Mouse (Mus musculus): ENCODE results near the gene Ttll2. TPM values are rescaled to one million over a fixed set of nuclear protein-coding genes. Genes with fewer than 3 reads are reported as not detected.
"Not testable (repeated sequence)": the region's sequence is repeated elsewhere in the genome, so short reads cannot be mapped to it uniquely, and the experiment has no call there.

Ttll2 gene
- not detected for total RNA-seq (2021)
- long read RNA-seq, experiment 1: 0 reads
- long read RNA-seq, experiment 2: 0 reads

- DNase-seq (ENCODE audit: low spot score in 2 of 2): not testable (repeated sequence)
Observed at GRCm38 (mm10) chr17:7352596-7352995, at the start of gene Ttll2. Gene Ttll2 (minus strand): TSS chr17:7352696.

GRCm38 (mm10) chr17:7399770-7400169, 47.3 kb upstream of the Ttll2 start:
- not testable (repeated sequence) for DNase-seq (ENCODE audit: low spot score in 2 of 2)

GRCm38 (mm10) chr17:7398198-7398847, 45.8 kb upstream of the Ttll2 start:
- not testable (repeated sequence) for DNase-seq (ENCODE audit: low spot score in 2 of 2)

GRCm38 (mm10) chr17:7397079-7397478, 44.6 kb upstream of the Ttll2 start:
- not testable (repeated sequence) for DNase-seq (ENCODE audit: low spot score in 2 of 2)

- DNase-seq (ENCODE audit: low spot score in 2 of 2): not testable (repeated sequence)
Observed at GRCm38 (mm10) chr17:7396288-7396687, 43.8 kb upstream of the Ttll2 start.

- DNase-seq (ENCODE audit: low spot score in 2 of 2): not testable (repeated sequence)
Observed at GRCm38 (mm10) chr17:7395671-7396070, 43.2 kb upstream of the Ttll2 start.

GRCm38 (mm10) chr17:7395116-7395515, 42.6 kb upstream of the Ttll2 start:
- DNase-seq (ENCODE audit: low spot score in 2 of 2): not testable (repeated sequence)

GRCm38 (mm10) chr17:7389898-7390297, 37.4 kb upstream of the Ttll2 start:
- not testable (repeated sequence) for DNase-seq (ENCODE audit: low spot score in 2 of 2)

GRCm38 (mm10) chr17:7388958-7389356, 36.5 kb upstream of the Ttll2 start:
- DNase-seq (ENCODE audit: low spot score in 2 of 2): not testable (repeated sequence)

- DNase-seq (ENCODE audit: low spot score in 2 of 2): not testable (repeated sequence)
Observed at GRCm38 (mm10) chr17:7388341-7388957, 36.0 kb upstream of the Ttll2 start.

GRCm38 (mm10) chr17:7386016-7386415, 33.5 kb upstream of the Ttll2 start:
- DNase-seq (ENCODE audit: low spot score in 2 of 2): not testable (repeated sequence)

GRCm38 (mm10) chr17:7385364-7385763, 32.9 kb upstream of the Ttll2 start, which contains the start of gene Unc93a2:
Gene Unc93a2 (minus strand): TSS chr17:7385464.
- DNase-seq (ENCODE audit: low spot score in 2 of 2): not testable (repeated sequence)

- not testable (repeated sequence) for DNase-seq (ENCODE audit: low spot score in 2 of 2)
Observed at GRCm38 (mm10) chr17:7383167-7384143, 31.0 kb upstream of the Ttll2 start.

- DNase-seq (ENCODE audit: low spot score in 2 of 2): not testable (repeated sequence)
Observed at GRCm38 (mm10) chr17:7382711-7383110, 30.2 kb upstream of the Ttll2 start.

- not testable (repeated sequence) for DNase-seq (ENCODE audit: low spot score in 2 of 2)
Observed at GRCm38 (mm10) chr17:7377907-7378306, 25.4 kb upstream of the Ttll2 start.

- DNase-seq (ENCODE audit: low spot score in 2 of 2): not testable (repeated sequence)
Observed at GRCm38 (mm10) chr17:7376951-7377700, 24.6 kb upstream of the Ttll2 start.

GRCm38 (mm10) chr17:7371879-7372278, 19.4 kb upstream of the Ttll2 start, which contains the start of gene Gm49630:
Gene Gm49630 (minus strand): TSS chr17:7371979.
- not testable (repeated sequence) for DNase-seq (ENCODE audit: low spot score in 2 of 2)

GRCm38 (mm10) chr17:7369401-7369800, 16.9 kb upstream of the Ttll2 start:
- not testable (repeated sequence) for DNase-seq (ENCODE audit: low spot score in 2 of 2)

GRCm38 (mm10) chr17:7366676-7367374, 14.3 kb upstream of the Ttll2 start:
- not testable (repeated sequence) for DNase-seq (ENCODE audit: low spot score in 2 of 2)

GRCm38 (mm10) chr17:7366265-7366664, 13.8 kb upstream of the Ttll2 start:
- not testable (repeated sequence) for DNase-seq (ENCODE audit: low spot score in 2 of 2)

All from left cerebral cortex, adult 18-20 months (tissue).